7 mouse cellular contexts compared by ENCODE assay signal in genomic region chr8:70139026-70139857, GRCm38 (mm10). TPM values are rescaled to one million over a fixed set of nuclear protein-coding genes. Genes with fewer than 3 reads are reported as not detected.
DNase-seq lines count a peak whose midpoint lies in the region; ATAC-seq lines count a peak whose summit lies in the region.

Gene Rfxank (minus strand): TSS chr8:70139154.
Gene Borcs8 (plus strand): TSS chr8:70139499.
Gene Mef2b (plus strand): TSS chr8:70139711.

- H3K9ac ChIP-seq in intestine, embryonic 15.5 days: peak within 1 kb of the TSS; percentile 83

- H3K27me3 ChIP-seq in intestine, embryonic 15.5 days (replicated peaks): no peaks in the 10 kb centered on the region
- H3K27me3 ChIP-seq in midbrain, embryonic 10.5 days (ENCODE audit: low read depth, poor library complexity, severe bottlenecking): no peaks in the 10 kb centered on the region

- WGBS in intestine, embryonic 15.5 days: under 1% methylated on average over 46 of the region's 46 CpGs
- under 1% methylated on average over 46 of the region's 46 CpGs for WGBS in midbrain, embryonic 10.5 days

- no peaks in the 10 kb centered on the region for H3K9me3 ChIP-seq in intestine, embryonic 15.5 days
- H3K9me3 ChIP-seq in midbrain, embryonic 10.5 days (replicated peaks): no peaks in the 10 kb centered on the region

- peak within 1 kb of the TSS; percentile 81 for H3K27ac ChIP-seq in intestine, embryonic 15.5 days
- peak within 1 kb of the TSS; percentile 80 for H3K27ac ChIP-seq in midbrain, embryonic 10.5 days (replicated peaks)

- H3K4me2 ChIP-seq in intestine, embryonic 15.5 days (replicated peaks): peak within 1 kb of the TSS; percentile 71

- ATAC-seq in intestine, embryonic 15.5 days: peak; percentile 98

- H3K36me3 ChIP-seq in intestine, embryonic 15.5 days: peaks cover 17% of the 10 kb centered on the region
- H3K36me3 ChIP-seq in midbrain, embryonic 10.5 days: peaks cover 54% of the 10 kb centered on the region

- peak; percentile 99 for DNase-seq in adrenal gland, adult 2 months
- peak; percentile 100 for DNase-seq in embryo, embryonic 11.5 days (ENCODE audit: low read depth, low spot score)
- peak; percentile 99 for DNase-seq in gastrocnemius, postnatal 36 days
- DNase-seq in left cerebral cortex, postnatal 25 days (ENCODE audit: low spot score in 2 of 2): peak; percentile 98 to 99
- DNase-seq in midbrain, embryonic 10.5 days (ENCODE audit: low spot score): peak; percentile 99
- DNase-seq in right cerebral cortex, postnatal 4 days: peak; percentile 98

- H3K4me3 ChIP-seq in intestine, embryonic 15.5 days (replicated peaks): peak within 1 kb of the TSS; percentile 76
- peak within 1 kb of the TSS; percentile 62 for H3K4me3 ChIP-seq in midbrain, embryonic 10.5 days

- peaks cover 17% of the 10 kb centered on the region for H3K4me1 ChIP-seq in intestine, embryonic 15.5 days (replicated peaks)
- H3K4me1 ChIP-seq in midbrain, embryonic 10.5 days: peaks cover 25% of the 10 kb centered on the region

- intact Hi-C loops in gastrocnemius, postnatal 36 days (cut with DNase I): no loop called here
- intact Hi-C loops in left cerebral cortex, postnatal 25 days (cut with DNase I): no loop called here

RNA-seq across cellular contexts. Expression of gene Rfxank, which starts in this region (rescaled TPM):
- total RNA-seq in adrenal gland, adult 2 months (2021): 10 to 100 TPM; 15.4 to 18.0 TPM
- polyA plus RNA-seq in adrenal gland, adult 2 months (2012; rRNA removed): 13.6 and 16.6 TPM in 2 replicates
- total RNA-seq in gastrocnemius, postnatal 36 days (2021): 1 to 10 TPM; 6.2 to 9.3 TPM
- polyA plus RNA-seq in intestine, embryonic 15.5 days (2015; fragmentation: Nextera tagmentation; extraction: Ambion mirVana): 11.7 and 12.3 TPM in 2 replicates
- 10 to 100 TPM; 10.2 to 12.4 TPM for total RNA-seq in left cerebral cortex, postnatal 25 days (2021)
- 16.1 and 18.1 TPM in 2 replicates for polyA plus RNA-seq in midbrain, embryonic 10.5 days (2016; fragmentation: Nextera tagmentation; extraction: Ambion mirVana)

RNA-seq across cellular contexts. Expression of gene Borcs8, which starts in this region (rescaled TPM):
- total RNA-seq in adrenal gland, adult 2 months (2021): 10 to 100 TPM; 57.1 to 57.8 TPM
- polyA plus RNA-seq in adrenal gland, adult 2 months (2012; rRNA removed): 70.4 and 84.8 TPM in 2 replicates
- 10 to 100 TPM; 14.2 to 16.3 TPM for total RNA-seq in gastrocnemius, postnatal 36 days (2021)
- 34.6 and 40.1 TPM in 2 replicates for polyA plus RNA-seq in intestine, embryonic 15.5 days (2015; fragmentation: Nextera tagmentation; extraction: Ambion mirVana)
- 10 to 100 TPM; 46.8 to 51.0 TPM for total RNA-seq in left cerebral cortex, postnatal 25 days (2021)
- polyA plus RNA-seq in midbrain, embryonic 10.5 days (2016; fragmentation: Nextera tagmentation; extraction: Ambion mirVana): 38.2 and 41.3 TPM in 2 replicates

RNA-seq across cellular contexts. Expression of gene Mef2b, which starts in this region (rescaled TPM):
- total RNA-seq in adrenal gland, adult 2 months (2021): under 1 TPM; 0.45 to 0.63 TPM
- 1.5 and 2.2 TPM in 2 replicates for polyA plus RNA-seq in adrenal gland, adult 2 months (2012; rRNA removed)
- under 1 TPM; 0.28 to 0.32 TPM for total RNA-seq in gastrocnemius, postnatal 36 days (2021)
- polyA plus RNA-seq in intestine, embryonic 15.5 days (2015; fragmentation: Nextera tagmentation; extraction: Ambion mirVana): 0.11 TPM in 1 of 2 replicates, not detected in the other
- under 1 TPM in 1 of 2 experiments, not detected in 1; 0.57 TPM for total RNA-seq in left cerebral cortex, postnatal 25 days (2021)
- 0.46 and 0.86 TPM in 2 replicates for polyA plus RNA-seq in midbrain, embryonic 10.5 days (2016; fragmentation: Nextera tagmentation; extraction: Ambion mirVana)

Comparison
In these comparisons a context has a peak if more than half of its experiments do, and no peak if none do; other contexts are left out.
1. Peak in every context shown above with its lines: DNase-seq, ATAC-seq, H3K4me3 ChIP-seq and H3K27ac ChIP-seq.